Mouse (Mus musculus): ENCODE data around the gene Ssna1. TPM values are rescaled to one million over a fixed set of nuclear protein-coding genes. Genes with fewer than 3 reads are reported as not detected.
A peak's percentile ranks its signal among the peaks of the same experiment; 100 is the strongest.

The Ssna1 gene
- polyA plus RNA-seq, 1 experiment from 2014 or later = 216 TPM

DNA sequence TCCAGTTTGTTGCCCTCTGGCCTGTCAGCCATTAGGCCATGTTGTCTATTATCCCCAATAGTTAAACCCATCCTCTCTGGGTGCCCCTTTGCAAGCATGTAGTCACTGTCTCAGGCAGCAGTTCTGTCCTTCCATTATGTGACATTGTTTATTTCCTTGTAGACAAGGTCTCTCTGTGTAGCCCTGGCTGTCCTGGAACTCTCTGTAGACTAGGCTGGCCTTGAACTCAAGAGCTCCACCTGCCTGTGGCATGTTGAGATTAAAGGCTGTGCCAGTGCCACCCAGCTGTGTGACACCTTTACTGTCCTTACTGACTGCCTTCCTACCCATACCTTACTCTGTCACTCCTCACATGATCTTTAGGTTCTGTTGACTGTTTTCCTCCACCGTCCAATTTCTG is 19.9 kb downstream of the Ssna1 start:
- Histone ChIP-seq H3K9ac (replicated peaks) (no peak overlapping the region), H3K9me3 (no peaks in the 10 kb centered on the region), H3K27me3 (no peaks in the 10 kb centered on the region), H3K27ac (no peak overlapping the region), H3K36me3 (peaks cover 58% of the 10 kb centered on the region), H3K4me1 (replicated peaks) (peaks cover 23% of the 10 kb centered on the region), H3K4me3 (replicated peaks) (no peak overlapping the region), H3K4me2 (replicated peaks) (no peak overlapping the region)
- no peak for ATAC-seq
- WGBS = 85% methylated on average over 1 of the region's 1 CpGs

DNA sequence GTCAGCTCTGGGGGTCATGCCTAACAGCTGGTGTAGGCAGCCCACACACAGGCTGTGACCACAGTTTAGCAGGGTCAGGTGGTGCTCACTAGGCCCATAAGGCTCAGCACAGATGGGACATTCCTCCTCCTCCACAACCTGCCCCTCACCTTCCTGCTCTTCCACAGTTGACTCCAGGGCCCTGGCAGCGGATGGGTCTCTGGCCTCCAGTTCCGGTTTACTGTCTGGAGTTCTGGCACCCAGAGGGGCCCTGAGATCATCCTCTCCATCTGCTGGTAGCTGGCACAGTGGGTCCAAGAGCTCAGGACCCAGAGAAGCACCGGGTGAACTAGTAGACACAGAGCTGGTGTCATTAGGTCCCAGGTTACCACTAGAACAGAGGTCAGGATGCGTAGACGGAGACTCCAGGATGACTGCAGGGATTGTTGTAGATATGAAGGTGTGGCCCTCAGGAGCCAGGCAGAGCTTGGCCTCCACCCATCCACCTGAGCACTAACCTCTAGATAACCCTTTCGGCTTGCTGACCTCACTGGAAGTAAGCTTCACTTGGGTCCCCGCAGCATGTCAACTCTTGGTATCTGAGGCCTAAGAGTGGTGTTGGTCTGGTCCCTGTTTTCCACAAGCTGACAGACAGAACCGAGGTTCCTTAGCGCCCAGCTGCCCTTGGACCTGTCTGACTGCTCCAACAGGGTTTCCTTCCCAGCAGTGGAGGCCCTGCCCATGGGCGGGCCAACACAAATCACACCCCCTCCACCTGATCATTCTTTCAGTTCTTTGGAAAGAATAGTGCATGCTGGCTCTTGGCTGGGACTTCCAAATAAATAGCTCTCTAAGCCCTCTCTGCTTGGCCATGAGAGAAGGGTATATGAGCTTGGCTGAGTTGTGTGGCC is 25.8 kb downstream of the Ssna1 start, which contains the start of gene AL732309.1:
Gene AL732309.1 (minus strand): TSS at position 681 of the 890 bp plus-strand sequence.
- H3K9me3 ChIP-seq = no peaks in the 10 kb centered on the region
- H3K4me1 ChIP-seq (replicated peaks) = peaks cover 25% of the 10 kb centered on the region
- WGBS = 94% methylated on average over 10 of the region's 10 CpGs
- H3K9ac ChIP-seq (replicated peaks) = no peak within 1 kb of the TSS
- H3K27me3 ChIP-seq = peaks cover 3% of the 10 kb centered on the region; the same call in 1 of the 2 replicates
- no peak for ATAC-seq
- H3K4me3 ChIP-seq (replicated peaks) = no peak within 1 kb of the TSS
- no peak within 1 kb of the TSS for H3K4me2 ChIP-seq (replicated peaks)
- H3K27ac ChIP-seq = no peak within 1 kb of the TSS
- H3K36me3 ChIP-seq = peaks cover 64% of the 10 kb centered on the region

GRCm38 (mm10) chr2:25244144-25244543 is 28.1 kb downstream of the Ssna1 start:
- Histone ChIP-seq H3K27me3 (peaks cover 5% of the 10 kb centered on the region; the same call in 1 of the 2 replicates), H3K27ac (no peak overlapping the region), H3K4me3 (replicated peaks) (no peak overlapping the region), H3K36me3 (peaks cover 43% of the 10 kb centered on the region), H3K9me3 (no peaks in the 10 kb centered on the region), H3K4me1 (replicated peaks) (peaks cover 35% of the 10 kb centered on the region), H3K9ac (replicated peaks) (no peak overlapping the region), H3K4me2 (replicated peaks) (no peak overlapping the region)
- 88% methylated on average over 4 of the region's 4 CpGs for WGBS
- no peak for ATAC-seq

GRCm38 (mm10) chr2:25243342-25243741 is 28.9 kb downstream of the Ssna1 start:
- Histone ChIP-seq H3K9ac (replicated peaks) (peak overlapping the region; percentile 78), H3K36me3 (peaks cover 35% of the 10 kb centered on the region), H3K27me3 (peaks cover 7% of the 10 kb centered on the region; the same call in 1 of the 2 replicates), H3K27ac (no peak overlapping the region), H3K4me1 (replicated peaks) (peaks cover 35% of the 10 kb centered on the region), H3K9me3 (no peaks in the 10 kb centered on the region), H3K4me3 (replicated peaks) (peak overlapping the region; percentile 56), H3K4me2 (replicated peaks) (peak overlapping the region; percentile 71)
- WGBS = 80% methylated on average over 8 of the region's 8 CpGs
- ATAC-seq = no peak

- H3K4me3 ChIP-seq (replicated peaks) = peak within 1 kb of the TSS; percentile 56
- 0% methylated on average over 31 of the region's 59 CpGs for WGBS
- ATAC-seq = peak; percentile 47
- H3K4me2 ChIP-seq (replicated peaks) = peak within 1 kb of the TSS; percentile 71
- peaks cover 35% of the 10 kb centered on the region for H3K4me1 ChIP-seq (replicated peaks)
- peaks cover 23% of the 10 kb centered on the region for H3K36me3 ChIP-seq
- peaks cover 18% of the 10 kb centered on the region for H3K27me3 ChIP-seq
- no peaks in the 10 kb centered on the region for H3K9me3 ChIP-seq
- peak within 1 kb of the TSS; percentile 54 for H3K27ac ChIP-seq
- H3K9ac ChIP-seq (replicated peaks) = peak within 1 kb of the TSS; percentile 78
These were observed 30.1 kb downstream of the Ssna1 start, which contains the start of the genes Rnf208 and Cysrt1 for GRCm38 (mm10) chr2:25242101-25242506. Rnf208 (plus strand) TSS chr2:25242255. Cysrt1 (minus strand) TSS chr2:25242452.

DNA sequence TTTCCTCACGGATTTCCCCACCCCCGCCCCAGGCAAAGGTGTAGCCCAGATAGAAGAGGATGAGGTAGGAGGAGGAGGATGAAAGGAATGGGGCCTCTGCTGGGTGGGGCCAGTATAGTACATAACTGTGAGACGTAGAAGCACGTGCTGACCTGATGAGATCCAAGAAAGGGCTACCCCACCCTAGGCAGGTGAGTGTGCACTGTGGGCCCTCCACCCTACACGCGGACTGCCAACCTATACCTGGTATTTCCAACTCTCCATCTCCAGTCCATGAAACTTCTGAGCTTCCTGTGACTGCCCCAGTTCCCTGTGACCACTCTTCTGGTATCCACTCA is 30.8 kb downstream of the Ssna1 start:
- H3K9ac ChIP-seq (replicated peaks) = peak overlapping the region; percentile 78

GRCm38 (mm10) chr2:25240723-25241437 is 31.4 kb downstream of the Ssna1 start:
- H3K36me3 ChIP-seq = peaks cover 14% of the 10 kb centered on the region
- peak; percentile 78 for ATAC-seq
- H3K9me3 ChIP-seq = no peaks in the 10 kb centered on the region
- WGBS = 1% methylated on average over 29 of the region's 29 CpGs
- peak overlapping the region; percentile 78 for H3K9ac ChIP-seq (replicated peaks)
- peak overlapping the region; percentile 54 for H3K27ac ChIP-seq
- peak overlapping the region; percentile 56 for H3K4me3 ChIP-seq (replicated peaks)
- peaks cover 35% of the 10 kb centered on the region for H3K4me1 ChIP-seq (replicated peaks)
- H3K4me2 ChIP-seq (replicated peaks) = peak overlapping the region; percentile 71
- peaks cover 26% of the 10 kb centered on the region for H3K27me3 ChIP-seq

More for the DNA sequence above, 30.8 kb downstream of the Ssna1 start:
- peak overlapping the region; percentile 54 for H3K27ac ChIP-seq
- H3K27me3 ChIP-seq = peaks cover 21% of the 10 kb centered on the region
- peak overlapping the region; percentile 71 for H3K4me2 ChIP-seq (replicated peaks)
- 19% methylated on average over 6 of the region's 6 CpGs for WGBS
- H3K9me3 ChIP-seq = no peaks in the 10 kb centered on the region
- H3K36me3 ChIP-seq = peaks cover 19% of the 10 kb centered on the region
- peak; percentile 43 for ATAC-seq
- H3K4me3 ChIP-seq (replicated peaks) = peak overlapping the region; percentile 56
- peaks cover 35% of the 10 kb centered on the region for H3K4me1 ChIP-seq (replicated peaks)

GRCm38 (mm10) chr2:25240310-25240709 is 31.9 kb downstream of the Ssna1 start:
- Histone ChIP-seq H3K9me3 (no peaks in the 10 kb centered on the region), H3K4me1 (replicated peaks) (peaks cover 35% of the 10 kb centered on the region), H3K4me2 (replicated peaks) (peak overlapping the region; percentile 71), H3K4me3 (replicated peaks) (peak overlapping the region; percentile 56), H3K36me3 (peaks cover 8% of the 10 kb centered on the region), H3K27me3 (peaks cover 26% of the 10 kb centered on the region), H3K27ac (no peak overlapping the region; the same call in 1 of the 2 replicates), H3K9ac (replicated peaks) (no peak overlapping the region; the same call in 1 of the 2 replicates)
- ATAC-seq = peak; percentile 8
- 47% methylated on average over 8 of the region's 8 CpGs for WGBS

- no peak overlapping the region for H3K4me3 ChIP-seq (replicated peaks)
- H3K9ac ChIP-seq (replicated peaks) = no peak overlapping the region
- peaks cover 35% of the 10 kb centered on the region for H3K4me1 ChIP-seq (replicated peaks)
- H3K4me2 ChIP-seq (replicated peaks) = no peak overlapping the region
- peaks cover 26% of the 10 kb centered on the region for H3K27me3 ChIP-seq
- ATAC-seq = no peak
- WGBS = 98% methylated on average over 3 of the region's 3 CpGs
- H3K27ac ChIP-seq = no peak overlapping the region
- peaks cover 3% of the 10 kb centered on the region; the same call in 1 of the 2 replicates for H3K36me3 ChIP-seq
- H3K9me3 ChIP-seq = no peaks in the 10 kb centered on the region
These were observed 32.5 kb downstream of the Ssna1 start for GRCm38 (mm10) chr2:25239766-25240165.

DNA sequence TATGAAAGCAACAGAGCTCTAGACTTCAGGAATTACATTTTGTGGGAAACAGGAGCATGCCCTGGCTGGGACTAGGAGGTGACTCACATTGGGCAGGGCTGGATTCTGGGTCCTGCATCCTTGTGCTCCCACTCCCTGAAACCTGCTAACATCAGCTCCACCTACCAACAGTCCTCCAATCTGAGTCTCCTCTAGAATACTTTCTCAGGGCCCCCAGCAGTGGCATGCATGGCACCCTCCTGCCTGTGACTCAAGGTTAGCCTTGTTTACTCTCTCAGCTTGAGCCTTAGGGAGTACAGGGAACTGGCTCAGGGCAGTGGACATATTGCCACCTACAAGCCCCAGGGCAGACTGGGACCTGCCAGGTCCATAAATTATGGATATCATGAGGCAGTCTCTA is 34.1 kb downstream of the Ssna1 start:
- H3K36me3 ChIP-seq = no peaks in the 10 kb centered on the region
- H3K27me3 ChIP-seq = peaks cover 30% of the 10 kb centered on the region
- H3K4me2 ChIP-seq (replicated peaks) = no peak overlapping the region
- H3K27ac ChIP-seq = no peak overlapping the region
- no peak for ATAC-seq
- no peaks in the 10 kb centered on the region for H3K9me3 ChIP-seq
- no peak overlapping the region for H3K9ac ChIP-seq (replicated peaks)
- no peak overlapping the region for H3K4me3 ChIP-seq (replicated peaks)
- peaks cover 27% of the 10 kb centered on the region for H3K4me1 ChIP-seq (replicated peaks)

DNA sequence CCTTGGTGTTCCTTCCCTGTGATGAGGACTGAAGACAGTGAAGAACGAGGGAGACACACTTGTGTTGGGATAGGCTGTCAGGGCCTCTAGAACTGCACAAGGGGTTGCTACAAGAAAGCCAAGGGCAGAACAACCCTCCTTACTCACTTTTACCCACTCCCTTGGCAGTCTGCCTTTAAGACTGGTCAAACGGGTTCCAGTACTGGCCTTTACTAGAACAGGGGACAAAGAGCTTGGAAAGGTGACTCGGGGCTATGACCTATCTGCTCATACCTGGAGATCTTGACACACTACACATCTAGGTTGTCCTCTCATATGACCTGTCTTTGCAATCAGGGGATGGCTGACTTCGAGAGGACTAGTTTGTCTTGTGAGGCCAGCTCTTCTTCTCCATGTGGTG is 34.7 kb downstream of the Ssna1 start:
- peaks cover 21% of the 10 kb centered on the region for H3K4me1 ChIP-seq (replicated peaks)
- whole genome bisulfite sequencing = 70% methylated on average over 4 of the region's 4 CpGs

GRCm38 (mm10) chr2:25236614-25237013 is 35.6 kb downstream of the Ssna1 start, which contains the start of gene Rnf224:
Rnf224 (minus strand) TSS chr2:25236787.
- peaks cover 12% of the 10 kb centered on the region for H3K4me1 ChIP-seq (replicated peaks)
- 44% methylated on average over 8 of the region's 8 CpGs for WGBS
- ATAC-seq = no peak
- no peak within 1 kb of the TSS for H3K4me2 ChIP-seq (replicated peaks)
- peaks cover 31% of the 10 kb centered on the region for H3K27me3 ChIP-seq
- no peak within 1 kb of the TSS for H3K27ac ChIP-seq
- no peak within 1 kb of the TSS for H3K4me3 ChIP-seq (replicated peaks)
- no peaks in the 10 kb centered on the region for H3K36me3 ChIP-seq
- no peaks in the 10 kb centered on the region for H3K9me3 ChIP-seq
- no peak within 1 kb of the TSS for H3K9ac ChIP-seq (replicated peaks)

More for the DNA sequence above, 34.7 kb downstream of the Ssna1 start:
- Histone ChIP-seq H3K4me2 (replicated peaks) (no peak overlapping the region), H3K9me3 (no peaks in the 10 kb centered on the region), H3K27me3 (peaks cover 32% of the 10 kb centered on the region), H3K27ac (no peak overlapping the region), H3K36me3 (no peaks in the 10 kb centered on the region), H3K9ac (replicated peaks) (no peak overlapping the region), H3K4me3 (replicated peaks) (no peak overlapping the region)
- no peak for ATAC-seq

All from midbrain, embryonic 13.5 days (tissue).